Comparison of ENCODE assay signal across 16 mouse cellular contexts in the genomic region with DNA sequence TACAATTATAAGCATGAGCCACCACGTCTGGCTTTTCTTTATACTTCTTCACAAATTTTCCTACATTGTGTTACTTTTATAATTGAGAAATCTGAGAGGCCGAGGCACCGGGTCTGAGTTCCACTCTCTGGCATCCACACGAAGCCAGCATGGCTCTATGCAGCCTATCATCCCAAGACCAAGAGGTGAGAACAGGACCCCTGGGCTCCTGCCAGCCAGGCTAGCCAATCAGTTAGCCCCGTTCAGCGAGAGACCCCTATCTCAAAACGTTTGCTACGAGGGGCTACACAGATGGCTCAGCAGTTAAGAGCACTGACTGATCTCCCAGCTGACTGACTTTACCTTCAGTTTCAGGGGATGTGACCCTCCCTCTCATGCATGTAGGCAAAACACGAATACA.
"Had no signal": no experiment of that assay in that cellular context is flagged by ENCODE, and none has a peak within 500 bp of the region (broad histone marks: within the 10 kb centered on the region; RNA-seq: fewer than 3 reads in every experiment).

No protein-coding gene starts in this region.

- DNase-seq: retina, postnatal 1 day; right cerebral cortex, adult 18-20 months; right cerebral cortex, postnatal 14 days; right cerebral cortex, postnatal 25 days; right cerebral cortex, postnatal 4 days; spleen, adult 18-20 months; thymus, adult 18-20 months; thymus, adult 2 months; thymus, postnatal 14 days; thymus, postnatal 25 days; thymus, postnatal 36 days; thymus, postnatal 4 days had no signal

- H3K9me3 ChIP-seq: neural tube, embryonic 13.5 days; neural tube, embryonic 15.5 days; stomach, embryonic 15.5 days had no signal

- H3K4me3 ChIP-seq: neural tube, embryonic 13.5 days; neural tube, embryonic 15.5 days; stomach, embryonic 15.5 days had no signal

- H3K36me3 ChIP-seq: neural tube, embryonic 13.5 days; neural tube, embryonic 15.5 days; stomach, embryonic 15.5 days had no signal

- H3K4me2 ChIP-seq: neural tube, embryonic 13.5 days; neural tube, embryonic 15.5 days; stomach, embryonic 15.5 days had no signal

- H3K27ac ChIP-seq: neural tube, embryonic 13.5 days; neural tube, embryonic 15.5 days; stomach, embryonic 15.5 days; stomach, postnatal 0 days had no signal

- H3K9ac ChIP-seq: neural tube, embryonic 13.5 days; neural tube, embryonic 15.5 days; stomach, embryonic 15.5 days had no signal

- H3K27me3 ChIP-seq: neural tube, embryonic 13.5 days; neural tube, embryonic 15.5 days; stomach, embryonic 15.5 days had no signal
